Mouse (Mus musculus) gonadal fat pad, adult 2 months (tissue): ENCODE measurements at regions not wholly inside any gene's neighbourhood (a gene's known extent, or its start where the extent isn't known, plus 50 kb on each side); places are given as distances from the start of the nearest gene placed in this dataset.

Source experiments
- DNase-seq: peaks from one replicate; pipeline ENCODE4 v3.0.0-alpha.2; 2012; ENCODE audit warnings: low read depth

DNA sequence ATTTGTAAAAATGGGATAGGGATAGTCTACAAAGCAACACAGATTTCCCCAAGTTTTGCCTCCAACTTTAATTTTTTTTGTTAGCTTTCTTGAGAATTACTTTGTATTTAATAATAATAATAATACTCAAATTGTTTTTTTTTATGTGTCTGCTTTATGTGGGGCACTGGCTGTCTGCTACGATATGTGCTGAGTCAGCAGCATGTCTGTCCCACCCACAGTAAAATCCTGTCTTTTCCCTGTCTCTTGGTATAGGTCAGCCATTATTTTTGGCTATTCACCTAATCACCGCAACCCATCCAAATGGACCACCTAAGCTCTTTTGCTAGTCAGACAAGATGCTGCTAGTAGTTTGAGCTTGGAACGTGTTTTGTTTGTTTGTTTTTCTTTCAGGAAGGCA, 473.0 kb downstream of the Hs3st4 start:
- DNase-seq = no peak

DNA sequence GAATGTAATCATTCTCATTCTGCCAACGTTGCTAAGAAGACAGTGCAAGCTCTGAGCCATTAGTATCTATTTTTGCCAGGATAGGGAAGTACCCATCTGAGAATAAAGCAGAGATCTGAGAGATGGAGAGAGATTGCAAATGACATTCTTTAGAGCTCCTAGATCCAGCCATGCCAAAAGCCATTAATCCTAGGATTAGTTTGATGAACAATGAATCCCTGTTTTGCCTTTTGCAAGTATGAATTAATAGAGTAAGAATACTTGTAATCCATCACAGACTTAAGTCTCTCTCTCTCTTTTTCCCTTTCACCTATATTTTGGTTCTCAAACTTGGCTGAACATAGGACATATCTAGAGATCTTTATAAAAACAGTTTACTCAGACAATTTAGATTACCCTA, 504.7 kb downstream of the Hs3st4 start:
- DNase-seq = peak; percentile 92

DNA sequence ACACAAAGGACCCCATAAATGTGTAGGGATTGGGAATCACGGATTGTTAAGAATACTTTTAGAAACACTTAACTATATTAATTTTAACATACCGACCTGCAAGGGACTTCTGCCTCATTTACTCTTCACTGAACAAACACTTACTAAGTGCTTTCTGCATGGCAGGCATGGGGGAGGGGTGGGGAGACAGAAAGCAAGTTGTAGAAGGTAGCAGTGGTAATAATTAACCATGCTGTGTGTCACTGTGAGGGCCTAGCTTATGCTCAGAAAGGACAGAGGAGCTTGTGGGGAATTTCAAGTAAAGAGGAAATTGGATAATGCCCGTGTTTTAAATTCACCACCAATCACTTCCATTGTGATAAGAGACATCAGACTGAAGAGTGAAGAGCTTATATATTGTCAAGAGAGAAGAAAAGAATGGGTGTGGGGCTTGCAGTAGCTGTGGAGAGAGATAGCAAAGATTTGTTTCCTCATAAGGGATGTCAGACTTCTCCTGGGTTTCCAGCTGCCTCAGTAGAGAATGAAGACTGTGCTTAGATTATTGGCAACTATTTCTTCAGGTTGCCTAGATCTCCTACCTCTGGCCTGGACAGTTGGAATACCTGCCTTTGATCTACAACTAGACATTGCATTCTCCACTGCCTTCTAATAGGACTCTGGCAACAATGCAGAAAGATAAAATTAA, 508.6 kb downstream of the Hs3st4 start:
- DNase-seq = no peak

DNA sequence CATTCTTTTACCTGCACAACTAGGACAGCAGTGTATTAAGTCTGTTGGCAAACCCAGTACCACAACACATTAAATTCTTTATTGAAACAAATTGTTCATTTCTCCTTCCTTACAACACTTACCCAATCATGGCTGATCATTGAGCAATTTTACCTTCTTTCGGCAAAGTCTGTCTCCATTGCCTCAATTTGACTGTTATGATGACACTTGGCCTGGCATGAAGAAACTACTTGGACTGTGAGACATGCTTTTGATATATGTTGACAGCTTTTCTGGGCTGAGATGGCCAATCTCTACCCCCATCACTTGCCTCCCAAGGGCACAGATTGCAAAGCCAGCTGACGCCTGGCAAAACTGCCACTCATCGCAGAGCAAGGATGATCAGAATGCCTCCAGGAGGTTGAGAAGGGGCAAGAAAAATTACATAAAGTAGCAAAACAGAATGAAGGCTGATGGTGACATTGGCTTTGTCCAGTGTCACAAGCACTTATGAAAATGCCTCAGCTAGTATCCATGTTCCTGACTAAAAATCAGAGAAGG, 509.3 kb downstream of the Hs3st4 start:
- DNase-seq = peak; percentile 94

DNA sequence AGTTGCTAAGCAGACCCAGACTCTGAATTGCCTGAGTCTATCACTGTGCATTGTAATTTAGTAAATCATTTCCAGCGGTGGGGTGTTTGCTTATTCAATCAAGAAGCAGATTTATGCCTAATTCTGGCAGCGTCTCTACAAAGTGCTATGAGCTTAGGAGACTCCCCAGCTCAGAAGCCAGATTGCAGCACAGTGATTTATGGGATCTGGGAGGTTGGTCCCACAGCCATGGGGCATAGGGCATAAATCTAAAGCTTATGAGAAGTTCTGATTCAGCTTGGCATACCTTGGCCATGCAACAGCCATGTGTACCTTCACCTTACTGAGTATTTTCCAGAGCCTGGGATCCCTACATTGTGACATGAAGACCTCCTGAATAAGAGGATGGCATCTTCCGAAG, 518.0 kb downstream of the Hs3st4 start:
- peak; percentile 76 for DNase-seq

DNA sequence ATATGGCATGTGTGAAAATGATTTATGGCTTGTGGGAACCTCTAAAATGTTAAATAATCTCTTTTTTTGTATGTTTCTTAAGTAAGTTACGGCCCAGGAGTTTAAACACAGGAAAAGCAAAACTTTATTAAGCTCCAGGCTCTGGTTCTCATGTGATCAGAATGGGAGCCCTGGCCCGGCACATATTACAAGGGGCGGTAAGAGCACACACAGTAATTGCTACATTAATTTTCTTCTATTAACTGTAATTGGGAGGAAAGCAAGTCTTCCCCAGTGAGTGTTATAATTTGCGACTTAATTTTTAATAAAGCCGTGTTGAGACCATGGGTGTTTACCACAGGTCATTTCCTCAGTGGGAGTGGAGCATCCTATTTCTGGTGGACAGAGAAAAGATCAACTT, 520.1 kb downstream of the Hs3st4 start:
- no peak for DNase-seq

DNA sequence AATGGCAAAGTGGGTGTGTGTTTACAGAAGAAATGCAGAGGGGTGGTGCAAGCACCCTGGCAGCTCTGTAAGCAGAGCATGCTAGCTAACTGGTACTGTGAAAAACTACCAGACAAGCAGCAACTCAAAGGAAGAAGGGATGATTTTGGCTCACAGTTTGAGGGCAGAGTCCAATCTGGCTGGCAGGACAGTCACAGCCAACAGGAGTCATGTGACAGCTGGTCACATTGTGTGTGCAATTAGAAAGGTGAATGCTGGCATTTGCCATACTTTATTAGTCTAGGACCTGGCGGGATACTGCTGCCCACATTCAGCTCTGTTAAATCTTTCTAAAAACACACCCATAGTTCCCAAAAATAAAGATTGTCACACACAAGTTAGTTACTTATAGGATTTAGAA, 566.4 kb downstream of the Hs3st4 start:
- no peak for DNase-seq

DNA sequence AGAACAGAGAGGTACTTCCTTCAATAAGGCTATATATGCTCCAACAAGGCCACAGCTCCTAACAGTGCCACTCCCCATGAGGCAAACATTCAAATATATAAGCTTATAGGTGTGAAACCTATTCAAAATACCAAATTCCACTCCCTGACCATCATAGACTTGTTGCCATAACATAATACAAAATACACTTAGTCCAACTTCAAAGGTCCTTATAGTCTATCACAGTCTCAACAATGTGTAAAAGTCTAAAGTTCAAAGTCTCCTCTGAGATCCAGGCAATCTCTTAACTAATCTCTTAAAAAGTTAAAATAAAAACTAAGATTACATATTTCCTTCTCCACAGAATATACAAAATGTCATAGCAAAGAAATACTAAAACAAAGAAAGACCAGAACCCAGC, 574.5 kb downstream of the Hs3st4 start:
- DNase-seq = no peak

DNA sequence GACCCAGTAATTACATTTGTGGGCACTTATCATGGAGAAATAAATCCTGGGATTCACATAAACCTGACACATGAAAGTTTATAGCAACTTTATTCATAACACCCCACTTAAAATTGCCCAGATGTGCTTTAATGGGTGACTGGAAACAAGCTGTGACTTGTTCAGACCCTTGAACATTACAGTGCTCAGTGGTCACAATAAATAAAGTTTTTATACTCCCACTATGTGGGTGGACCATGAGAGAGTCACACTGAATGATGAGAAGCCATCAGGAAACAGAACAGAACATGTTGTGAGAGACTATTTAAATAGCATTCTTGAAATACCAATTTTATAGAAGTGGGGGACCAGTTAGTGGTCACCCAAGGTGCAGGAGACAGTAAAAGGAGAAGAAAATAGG, 588.1 kb downstream of the Hs3st4 start:
- DNase-seq = no peak

DNA sequence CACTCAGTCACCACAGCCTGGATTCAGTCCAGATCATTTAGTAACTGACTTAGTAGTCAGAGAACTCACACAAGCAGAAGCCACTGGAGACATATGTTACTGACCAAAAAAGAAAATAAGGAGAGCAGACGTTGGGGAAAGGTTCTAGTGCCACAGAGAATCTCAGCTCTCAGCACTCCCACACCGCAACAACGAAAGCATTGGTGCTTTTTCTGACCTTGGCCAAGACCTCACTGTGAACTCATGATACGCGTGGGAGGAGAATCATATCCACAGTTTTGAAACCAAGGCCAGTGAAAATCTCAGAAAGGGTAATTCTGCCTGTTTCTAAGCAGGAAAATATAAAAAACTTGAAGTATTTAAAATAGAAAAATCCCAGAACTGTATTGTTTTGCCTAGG, 591.0 kb downstream of the Hs3st4 start:
- DNase-seq = no peak

DNA sequence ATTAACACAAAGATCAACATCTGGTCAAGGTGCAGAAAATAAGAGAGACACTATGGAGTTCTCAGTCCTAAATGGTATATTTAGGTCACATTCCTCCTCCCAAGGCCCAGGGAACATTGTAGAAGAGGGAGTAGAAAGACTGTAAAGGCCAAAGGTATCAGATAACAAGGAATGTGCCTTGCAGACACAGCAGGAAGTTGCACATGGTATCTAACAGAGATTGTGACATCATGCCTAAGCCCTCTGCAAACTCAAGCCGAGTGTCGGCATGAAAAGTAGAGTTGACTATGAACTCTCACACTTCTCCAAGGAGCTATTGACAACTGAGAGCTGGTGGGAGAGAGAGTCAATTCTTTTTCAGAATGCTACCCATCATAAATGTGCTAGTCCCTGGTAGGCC, 598.7 kb downstream of the Hs3st4 start:
- DNase-seq = no peak

DNA sequence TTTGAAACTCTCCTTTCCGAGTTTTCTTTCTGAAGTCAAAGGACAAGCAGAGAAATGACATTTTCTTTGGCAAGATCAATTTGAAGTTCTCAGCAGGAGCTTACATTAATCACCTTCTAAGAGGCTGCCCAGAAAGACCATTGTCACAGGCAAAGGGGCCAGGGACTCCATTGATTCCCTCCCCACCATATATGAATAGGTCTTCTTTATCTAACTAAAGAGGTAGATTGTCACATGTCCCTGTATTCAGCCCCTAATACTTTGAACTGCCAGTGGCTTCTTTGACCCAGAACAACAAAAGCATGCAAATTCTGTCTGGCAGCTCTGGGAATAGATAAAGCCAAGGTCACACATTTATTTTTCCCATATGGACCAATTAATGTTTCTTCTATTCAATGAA, 602.6 kb downstream of the Hs3st4 start:
- no peak for DNase-seq

DNA sequence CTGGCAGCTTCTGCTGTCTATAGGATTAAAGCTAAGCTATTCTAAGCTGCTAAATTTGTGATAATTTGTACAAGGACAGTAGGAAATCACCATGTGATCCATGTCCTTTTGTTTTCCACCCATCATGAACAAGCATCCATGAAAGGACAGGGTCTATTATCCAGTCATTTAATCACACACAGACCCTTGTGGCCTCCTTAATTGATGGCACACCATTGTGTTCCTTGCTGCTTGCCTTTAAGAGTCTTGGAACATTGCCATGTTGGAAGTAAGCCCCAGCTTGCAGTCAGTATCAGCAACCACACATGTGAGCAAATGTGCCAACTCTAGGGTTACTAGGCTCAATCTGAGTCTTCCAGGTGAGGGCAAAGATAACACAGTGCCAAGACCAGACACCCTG, 608.7 kb downstream of the Hs3st4 start:
- DNase-seq = no peak

DNA sequence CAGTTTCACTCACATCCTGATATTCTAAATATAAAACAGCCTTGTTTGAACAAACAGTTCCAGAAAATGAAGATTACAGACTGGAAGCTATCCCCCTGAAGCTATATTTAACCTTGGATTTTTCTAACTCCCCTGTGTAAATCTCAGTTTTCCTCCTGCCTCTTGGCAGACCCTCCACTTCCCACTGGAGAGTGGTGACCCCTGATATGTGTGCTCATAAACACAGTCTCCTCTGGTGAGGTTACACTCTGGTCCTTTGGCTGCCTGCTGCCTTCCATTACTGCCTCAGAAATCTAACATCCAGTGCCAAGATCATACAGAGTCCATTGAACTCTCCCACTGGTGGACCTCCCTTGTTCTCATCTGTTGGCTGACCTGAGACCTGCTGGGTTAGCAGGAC, 610.8 kb downstream of the Hs3st4 start:
- DNase-seq = no peak

DNA sequence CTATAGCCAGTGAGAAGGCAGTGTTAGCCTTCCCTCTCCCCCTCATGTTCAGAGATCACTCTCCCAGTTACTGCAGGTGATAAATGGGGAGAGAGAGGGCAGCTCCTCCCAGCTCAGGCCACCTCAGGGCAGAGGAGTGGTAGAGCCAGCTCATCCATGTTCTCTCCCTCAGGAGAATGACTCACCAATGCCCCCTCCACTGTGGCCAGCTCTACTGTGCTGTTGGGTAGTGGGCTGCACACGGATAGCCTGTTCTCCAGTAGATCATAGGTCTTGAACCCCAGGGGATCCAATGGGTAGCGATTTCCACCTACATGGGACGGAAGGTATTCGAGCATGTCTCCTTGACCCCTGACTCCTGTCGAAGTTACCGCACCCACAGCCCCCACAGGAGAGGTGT, 618.1 kb downstream of the Hs3st4 start:
- no peak for DNase-seq

DNA sequence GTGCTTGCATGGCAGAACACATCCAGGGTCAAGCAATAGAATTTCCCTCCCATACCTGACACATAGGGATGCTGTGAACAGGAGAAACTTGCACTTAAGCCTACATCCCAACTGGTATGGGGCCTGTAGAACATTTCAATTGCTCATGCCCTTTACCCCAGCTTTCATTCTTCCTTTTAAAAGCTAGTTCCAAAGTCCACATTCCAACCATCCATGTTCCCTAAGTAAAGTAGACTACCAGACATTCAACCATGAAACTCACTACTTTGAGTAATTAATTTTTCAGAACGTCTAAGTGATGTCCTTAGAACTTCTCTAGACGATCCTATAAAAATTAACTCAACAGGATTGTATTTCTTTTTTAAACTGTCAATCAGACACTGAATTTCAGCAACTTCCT, 621.9 kb downstream of the Hs3st4 start:
- DNase-seq = no peak

DNA sequence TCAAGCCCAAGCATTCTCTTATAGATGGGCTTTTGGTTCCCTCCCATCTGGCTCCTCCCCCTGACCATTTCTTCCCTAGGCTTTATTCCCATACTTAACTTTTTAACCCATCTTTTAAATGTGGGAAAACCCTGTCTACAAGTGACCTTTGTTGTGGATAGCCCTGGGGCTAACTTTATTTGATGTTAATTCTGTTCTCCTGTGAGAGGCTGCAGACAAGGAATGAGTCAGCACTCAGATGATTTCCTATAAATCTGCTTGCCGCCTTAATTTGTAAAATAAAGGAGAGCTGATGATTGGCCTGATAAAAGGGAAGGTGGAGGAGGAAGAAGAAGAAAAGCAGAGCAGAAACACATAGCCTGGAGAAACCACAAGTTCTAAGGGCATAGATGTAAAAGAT, 623.3 kb downstream of the Hs3st4 start:
- no peak for DNase-seq

DNA sequence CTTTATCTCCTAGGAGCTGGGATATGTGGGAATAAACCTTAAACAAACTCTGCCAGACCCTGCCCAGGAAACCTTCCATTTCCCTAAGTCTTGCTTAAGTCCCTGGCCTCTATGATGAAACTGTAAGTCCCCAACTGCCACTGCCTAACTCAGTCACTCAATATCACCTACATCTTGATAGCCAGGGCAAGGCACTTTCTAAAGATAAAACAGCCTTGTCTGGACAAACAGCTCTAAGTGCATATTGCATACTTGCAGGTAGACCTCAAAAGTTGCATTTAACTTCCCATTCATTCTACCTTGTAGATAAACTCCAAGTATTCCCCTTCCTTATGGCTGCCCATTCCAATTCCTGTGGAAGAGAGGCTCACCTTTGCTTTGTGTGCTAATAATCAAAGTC, 624.4 kb downstream of the Hs3st4 start:
- DNase-seq = no peak

DNA sequence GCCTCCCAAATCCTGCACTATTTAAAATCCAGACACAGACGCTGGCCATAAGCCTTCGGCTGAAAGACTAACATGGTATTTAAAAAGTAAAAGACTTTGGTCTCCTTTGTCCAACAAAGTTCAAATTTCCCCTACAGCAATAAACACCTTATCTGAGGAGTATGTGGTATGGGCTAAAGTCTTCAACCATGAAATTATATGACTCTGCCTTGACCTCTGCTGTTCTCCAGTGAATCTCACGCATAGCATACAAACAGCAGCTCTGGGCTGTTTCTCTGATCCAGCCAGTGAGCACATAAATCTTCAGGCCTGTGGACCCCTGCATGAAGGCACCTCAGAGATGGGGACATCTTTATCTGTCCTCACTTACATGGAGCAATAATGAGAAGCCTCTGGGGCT, 627.8 kb downstream of the Hs3st4 start:
- no peak for DNase-seq

DNA sequence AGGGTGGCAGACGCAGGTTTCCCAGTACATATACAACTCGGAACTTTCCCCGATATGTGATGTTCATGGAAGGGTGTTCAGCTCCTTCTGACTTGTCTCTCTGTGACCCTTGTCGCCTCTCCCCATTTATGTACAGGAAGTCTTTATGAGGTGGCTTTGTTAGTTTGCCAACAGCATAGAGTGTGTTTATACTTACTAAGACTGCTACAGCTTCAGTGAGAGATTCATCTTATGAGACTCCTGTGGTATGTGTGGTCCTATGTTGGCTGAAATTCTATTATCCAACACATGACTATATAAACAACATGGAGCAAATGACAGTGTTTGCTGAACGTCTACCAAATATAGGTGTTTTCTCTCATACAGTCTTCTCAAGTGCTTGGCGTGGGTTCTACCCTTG, 664.5 kb downstream of the Hs3st4 start:
- no peak for DNase-seq

DNA sequence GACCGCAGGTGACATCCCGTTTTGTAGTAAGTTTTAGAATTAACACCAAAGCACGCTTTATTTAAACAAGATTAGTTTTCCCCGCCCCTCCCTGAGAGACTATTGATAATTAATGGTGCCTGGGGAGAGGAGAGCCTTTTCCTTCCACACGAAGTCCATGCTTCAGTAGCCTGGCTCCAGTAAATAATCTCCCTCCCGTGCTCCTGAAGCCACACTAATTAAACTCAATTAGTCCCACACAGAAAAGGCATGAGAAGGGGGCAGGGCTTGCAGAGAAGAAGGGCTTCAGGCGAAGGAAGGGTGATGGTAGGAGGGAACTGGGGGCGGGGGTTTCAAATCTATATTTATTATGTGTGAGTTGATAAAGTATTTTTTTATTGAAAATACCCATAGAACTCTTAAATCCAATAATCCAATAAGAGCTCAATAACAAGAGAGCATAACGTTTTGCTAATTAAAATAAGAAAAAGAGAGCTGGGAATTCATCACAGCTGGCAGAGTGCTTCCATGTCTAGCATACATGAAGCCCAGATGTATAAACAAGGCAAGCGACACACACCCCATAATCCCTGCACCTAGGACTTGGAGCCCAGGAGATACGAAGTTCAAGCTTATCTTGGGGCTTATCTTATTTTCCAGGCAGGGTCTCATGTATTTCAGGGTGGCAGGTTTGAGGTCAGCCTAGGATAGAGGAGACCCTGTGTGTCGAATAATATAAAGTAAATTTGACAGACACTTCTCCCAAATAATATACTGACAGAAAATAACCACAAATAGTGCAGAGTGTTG, 684.7 kb downstream of the Hs3st4 start:
- no peak for DNase-seq

DNA sequence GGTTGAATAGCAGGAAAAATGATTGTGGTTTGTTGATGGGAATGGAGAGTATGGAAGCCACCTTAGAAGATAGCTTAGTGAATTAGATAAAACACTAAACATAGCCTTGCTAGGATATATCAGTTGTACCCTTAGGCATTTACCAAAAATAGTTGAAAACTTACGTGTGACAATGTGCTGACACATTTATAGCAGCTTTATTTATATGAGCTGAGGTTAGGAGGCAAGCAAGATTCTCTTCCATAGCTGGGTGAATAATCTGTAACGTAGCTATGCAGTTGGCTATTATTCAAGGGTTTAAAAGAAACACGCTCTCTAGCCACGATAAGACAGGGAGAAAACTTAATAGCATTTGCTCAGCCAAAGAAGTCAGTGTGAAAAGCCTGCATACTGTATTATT, 685.4 kb downstream of the Hs3st4 start:
- no peak for DNase-seq

DNA sequence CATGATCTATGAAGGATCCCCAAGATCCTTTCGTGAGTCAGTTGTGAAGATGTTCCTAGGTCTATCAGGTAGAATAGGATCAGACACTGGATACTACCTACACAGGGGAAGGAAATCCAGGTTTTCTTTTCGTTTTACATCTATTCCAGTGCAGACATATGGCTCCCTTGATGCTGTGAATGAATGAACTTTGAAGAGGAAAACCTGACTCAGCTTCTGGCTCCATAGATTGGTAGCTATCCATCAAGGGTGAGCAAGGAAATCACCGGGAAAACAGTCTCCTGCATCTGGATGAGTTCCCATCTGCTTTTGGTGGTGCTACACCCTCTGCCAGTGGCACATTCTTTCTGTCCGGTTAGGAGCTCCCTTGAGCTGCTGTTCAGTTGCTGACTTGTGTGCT, 687.8 kb downstream of the Hs3st4 start:
- DNase-seq = no peak

DNA sequence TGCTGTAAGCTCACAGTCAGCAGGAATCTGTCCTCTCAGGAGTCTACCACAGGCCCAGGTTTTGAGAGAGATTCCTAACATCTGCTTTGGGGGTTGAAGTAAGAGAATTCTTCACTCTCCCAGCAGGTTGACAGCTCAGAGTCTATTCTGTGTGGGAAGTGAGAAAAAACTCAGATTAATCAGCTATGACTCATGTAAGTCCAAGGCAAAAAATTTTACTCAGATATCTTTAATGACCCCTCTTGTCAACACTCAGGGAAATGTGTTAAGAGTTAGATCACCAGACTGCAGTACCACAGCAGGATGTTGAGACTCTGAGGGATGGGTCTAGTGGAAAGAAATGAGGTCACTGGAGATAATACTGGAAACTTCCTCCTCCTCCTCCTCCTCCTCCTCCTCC, 688.4 kb downstream of the Hs3st4 start:
- DNase-seq = no peak
